Mouse (Mus musculus): ENCODE results near the gene Hpse2.

Gene Hpse2

GRCm38 (mm10) chr19:43175437-43175965, 212.7 kb downstream of the Hpse2 start:
- no peak for DNase-seq (ENCODE audit: extremely low read depth, insufficient read length, low spot score)

DNA sequence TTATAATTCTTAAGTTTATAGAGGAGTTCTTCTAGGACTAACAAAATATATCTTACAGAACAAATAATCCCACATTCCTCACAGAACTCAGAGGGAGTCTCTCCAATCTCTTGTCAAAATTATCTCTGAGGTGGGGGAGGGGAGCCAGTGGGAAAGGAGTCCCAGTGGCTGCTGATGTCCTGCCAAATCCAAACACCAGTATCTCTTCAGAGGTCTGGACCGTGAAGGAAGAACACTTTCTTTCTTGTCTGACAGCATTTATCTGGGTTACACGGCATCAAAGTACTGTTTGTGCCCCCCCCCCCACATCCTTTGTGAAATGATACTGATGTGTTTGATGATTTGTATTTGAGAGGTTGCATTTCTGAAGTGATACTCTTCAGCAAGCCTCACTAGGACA, 213.3 kb downstream of the Hpse2 start:
- DNase-seq (ENCODE audit: extremely low read depth, insufficient read length, low spot score): no peak

DNA sequence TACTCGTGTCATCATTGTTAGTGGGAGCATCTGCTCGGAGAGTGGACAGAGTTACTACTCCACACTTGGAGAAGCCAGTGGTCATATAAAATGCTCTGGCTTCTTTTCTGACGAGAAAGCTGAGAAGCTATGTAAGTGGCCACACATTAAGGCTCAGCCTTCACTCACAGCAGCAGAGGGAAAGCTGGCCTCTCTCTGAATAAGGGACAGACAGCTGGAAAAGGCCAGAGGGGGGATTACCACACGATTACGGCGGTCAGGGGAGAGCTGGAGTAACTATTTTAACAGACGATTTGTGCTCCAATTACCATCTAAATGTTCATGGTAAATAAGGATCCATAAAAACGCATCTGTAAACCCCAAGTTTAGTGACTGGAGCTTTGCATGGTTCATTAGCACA, 232.1 kb downstream of the Hpse2 start:
- no peak for DNase-seq (ENCODE audit: extremely low read depth, insufficient read length, low spot score)

- no peak for DNase-seq (ENCODE audit: extremely low read depth, insufficient read length, low spot score)
These were observed 232.6 kb downstream of the Hpse2 start for GRCm38 (mm10) chr19:43155582-43155981.

- DNase-seq (ENCODE audit: extremely low read depth, insufficient read length, low spot score): no peak
These were observed 240.3 kb downstream of the Hpse2 start for GRCm38 (mm10) chr19:43147901-43148300.

DNA sequence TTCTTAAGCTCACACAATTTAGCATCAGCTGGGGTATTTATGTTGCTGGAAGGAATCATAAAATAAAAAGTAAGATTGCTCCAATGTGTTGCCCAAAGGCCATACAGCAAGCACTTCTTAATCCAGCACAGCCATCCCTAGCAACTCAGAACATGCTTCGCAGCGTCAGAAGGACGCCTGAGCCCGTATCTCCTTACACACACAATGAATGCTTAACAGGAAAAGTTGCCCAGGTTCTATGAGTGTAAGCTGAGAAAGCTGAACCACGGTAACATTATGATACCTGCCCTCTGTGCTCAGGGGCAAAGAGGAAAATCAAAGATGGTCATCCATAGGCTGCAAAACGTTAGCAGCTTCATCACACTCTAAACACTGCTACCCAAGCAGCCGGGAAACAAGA, 241.3 kb downstream of the Hpse2 start:
- no peak for DNase-seq (ENCODE audit: extremely low read depth, insufficient read length, low spot score)

GRCm38 (mm10) chr19:43141646-43142045, 246.5 kb downstream of the Hpse2 start:
- DNase-seq (ENCODE audit: extremely low read depth, insufficient read length, low spot score): no peak

- DNase-seq (ENCODE audit: extremely low read depth, insufficient read length, low spot score): no peak
These were observed 278.4 kb downstream of the Hpse2 start for GRCm38 (mm10) chr19:43109796-43110195.

GRCm38 (mm10) chr19:43096915-43097314, 291.2 kb downstream of the Hpse2 start:
- no peak for DNase-seq (ENCODE audit: extremely low read depth, insufficient read length, low spot score)

GRCm38 (mm10) chr19:43087216-43087615, 300.9 kb downstream of the Hpse2 start:
- DNase-seq (ENCODE audit: extremely low read depth, insufficient read length, low spot score): no peak

- DNase-seq (ENCODE audit: extremely low read depth, insufficient read length, low spot score): no peak
These were observed 324.0 kb downstream of the Hpse2 start for GRCm38 (mm10) chr19:43064155-43064554.

GRCm38 (mm10) chr19:43044506-43044905, 343.6 kb downstream of the Hpse2 start:
- no peak for DNase-seq (ENCODE audit: extremely low read depth, insufficient read length, low spot score)

GRCm38 (mm10) chr19:43042721-43043120, 345.4 kb downstream of the Hpse2 start:
- no peak for DNase-seq (ENCODE audit: extremely low read depth, insufficient read length, low spot score)

GRCm38 (mm10) chr19:43042211-43042610, 345.9 kb downstream of the Hpse2 start:
- DNase-seq (ENCODE audit: extremely low read depth, insufficient read length, low spot score): no peak

- no peak for DNase-seq (ENCODE audit: extremely low read depth, insufficient read length, low spot score)
These were observed 351.8 kb downstream of the Hpse2 start for GRCm38 (mm10) chr19:43036381-43036780.

DNA sequence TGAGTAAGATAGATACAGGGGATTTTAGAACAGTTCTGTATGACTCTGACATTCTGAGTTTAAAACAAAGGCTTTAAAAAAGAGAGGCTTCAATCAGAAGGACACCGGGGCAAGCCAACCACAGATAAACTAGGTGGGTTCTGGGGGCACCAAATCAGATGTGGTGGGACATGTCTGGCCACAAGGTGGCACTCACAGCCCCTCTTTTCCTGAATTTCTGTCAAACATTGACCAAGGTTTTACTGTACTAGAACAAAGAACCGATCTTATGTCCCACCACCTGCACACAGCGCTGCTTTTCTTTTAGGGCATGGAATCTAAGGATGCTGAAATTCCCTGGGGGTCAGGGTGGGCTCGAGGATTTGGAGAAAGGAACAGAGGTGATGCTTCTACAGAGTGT, 360.9 kb downstream of the Hpse2 start:
- DNase-seq (ENCODE audit: extremely low read depth, insufficient read length, low spot score): no peak

DNA sequence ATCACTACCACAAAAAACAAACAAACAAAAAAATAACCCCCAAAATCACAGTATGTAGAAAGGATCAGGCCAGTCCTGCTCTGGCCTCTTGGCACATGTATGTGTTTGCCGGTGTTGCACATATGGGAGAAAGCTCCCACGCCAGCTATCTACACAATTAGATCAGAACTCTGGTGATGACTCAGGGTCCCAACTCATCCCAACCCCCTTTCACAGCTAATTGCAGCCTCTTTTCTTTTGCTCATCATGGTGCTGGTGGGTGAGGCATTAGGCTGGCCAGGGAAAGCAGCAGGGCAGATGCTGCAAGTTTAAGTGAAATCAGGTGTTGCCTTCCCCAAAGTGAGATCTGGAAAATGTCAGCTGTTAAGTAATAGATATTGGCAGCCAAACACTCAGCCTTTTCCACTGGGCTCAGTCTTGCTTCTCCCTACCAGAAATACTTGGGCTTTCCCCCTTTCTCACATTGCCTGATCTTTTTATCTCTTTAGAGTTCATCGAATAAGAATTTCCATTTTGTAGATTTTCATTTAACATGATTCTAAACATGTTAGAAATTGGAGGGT, 365.5 kb downstream of the Hpse2 start:
- DNase-seq (ENCODE audit: extremely low read depth, insufficient read length, low spot score): no peak

- DNase-seq (ENCODE audit: extremely low read depth, insufficient read length, low spot score): no peak
These were observed 369.4 kb downstream of the Hpse2 start for GRCm38 (mm10) chr19:43018792-43019191.

DNA sequence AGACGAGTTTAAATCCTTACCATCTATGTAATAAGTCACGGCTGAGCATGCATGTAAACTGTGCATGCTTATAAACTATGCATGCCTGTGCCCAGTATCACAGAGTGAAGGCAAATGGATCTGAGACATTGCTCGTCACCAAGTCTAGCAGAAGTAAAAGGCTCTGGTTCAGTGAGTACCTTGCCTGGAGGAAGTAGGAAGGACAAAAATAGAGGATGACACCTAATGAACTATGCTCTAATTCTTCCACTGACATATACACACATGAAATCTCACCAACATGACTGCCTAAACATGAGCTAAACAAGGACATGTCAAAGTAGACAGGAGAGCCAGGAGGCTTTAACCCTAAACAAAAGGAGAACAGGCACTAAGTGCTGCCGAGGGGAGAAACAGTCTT, 391.7 kb downstream of the Hpse2 start:
- no peak for DNase-seq (ENCODE audit: extremely low read depth, insufficient read length, low spot score)

DNA sequence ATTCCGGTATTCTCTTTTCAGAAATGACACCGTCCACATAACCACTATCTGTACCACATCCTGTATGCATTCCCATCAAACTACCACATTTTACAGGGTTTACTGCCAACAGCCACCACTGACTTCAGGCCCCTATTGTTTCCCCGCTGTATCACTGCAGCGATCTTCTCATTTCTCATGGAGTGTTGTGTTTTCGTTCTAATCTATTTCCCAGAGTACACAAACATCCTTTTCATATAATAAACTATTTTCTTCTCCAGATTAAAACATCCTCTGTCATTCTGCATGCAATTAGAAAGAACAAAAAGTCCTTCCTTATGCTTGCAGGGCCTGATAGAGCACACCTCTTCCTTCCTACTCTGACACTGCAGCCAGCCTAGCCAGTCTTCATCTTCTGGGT, 399.3 kb downstream of the Hpse2 start:
- DNase-seq (ENCODE audit: extremely low read depth, insufficient read length, low spot score): no peak

GRCm38 (mm10) chr19:42986315-42986701, 401.8 kb downstream of the Hpse2 start:
- DNase-seq (ENCODE audit: extremely low read depth, insufficient read length, low spot score): no peak

- DNase-seq (ENCODE audit: extremely low read depth, insufficient read length, low spot score): no peak
These were observed 402.5 kb downstream of the Hpse2 start for GRCm38 (mm10) chr19:42985372-42986314.

Data from 3134 (cell line).